Mouse (Mus musculus) liver, adult 2 months (tissue): ENCODE results near the gene Fam193b. TPM values are rescaled to one million over a fixed set of nuclear protein-coding genes. Genes with fewer than 3 reads are reported as not detected.

ENCODE experiments used
- DNase-seq: peaks from one replicate; pipeline ENCODE4 v3.0.0-alpha.2; 2011; ENCODE audit warnings: low read depth, low spot score; ENCODE audit errors: extremely low read depth
- H3K27ac ChIP-seq: fragments of 200-500 bp; replicated peaks from 2 replicates; pipeline ENCODE4 v1.5.1; 2012; ENCODE audit warnings: low read depth, mild to moderate bottlenecking, control low read depth, inconsistent platforms, low read length; ENCODE audit not compliant: insufficient read depth
- H3K27me3 ChIP-seq: fragments of 200-500 bp; 2 replicates; pipeline ENCODE4 v1.6.1; 2012; ENCODE audit warnings: mild to moderate bottlenecking, moderate library complexity, low read length, inconsistent platforms; ENCODE audit not compliant: control insufficient read depth, insufficient read depth
- H3K36me3 ChIP-seq: fragments of 200-500 bp; 2 replicates; pipeline ENCODE4 v1.6.1; 2012; ENCODE audit warnings: low read length, inconsistent platforms; ENCODE audit not compliant: control insufficient read depth, insufficient read depth
- H3K4me1 ChIP-seq: fragments of 200-500 bp; 2 replicates; pipeline ENCODE4 v1.6.1; 2011; ENCODE audit warnings: low read length; ENCODE audit not compliant: control insufficient read depth, insufficient read depth
- H3K4me3 ChIP-seq: fragments of 200-500 bp; 2 replicates; pipeline ENCODE4 v1.5.1; 2011; ENCODE audit warnings: low read depth, mild to moderate bottlenecking, control low read depth, low read length, moderate library complexity; ENCODE audit not compliant: insufficient read depth
- H3K79me2 ChIP-seq: fragments of 200-500 bp; 2 replicates; pipeline ENCODE4 v1.6.1; 2012; ENCODE audit warnings: inconsistent platforms, mild to moderate bottlenecking, low read length, moderate library complexity; ENCODE audit not compliant: control insufficient read depth, insufficient read depth
- H3K9ac ChIP-seq: fragments of 200-500 bp; 2 replicates; pipeline ENCODE4 v1.6.1; 2012; ENCODE audit warnings: low read depth, mild to moderate bottlenecking, control low read depth, inconsistent platforms, low read length
- CTCF ChIP-seq: fragments of 200-500 bp; IDR thresholded peaks from 2 replicates; pipeline ENCODE4 v1.5.1; 2011; ENCODE audit warnings: low read depth, low read length, control low read depth
- POLR2A ChIP-seq: fragments of 200-500 bp; IDR thresholded peaks from 2 replicates; pipeline ENCODE4 v1.6.1; 2011; ENCODE audit warnings: low read length, control low read depth; ENCODE audit not compliant: insufficient read depth; ENCODE audit errors: extremely low read depth
- WGBS: fragments of 180-500 bp; shearing (Covaris S2); methylation state at CpG from one replicate; pipeline ENCODE4 v1.1.7; 2018; 5-methylcytosine and 5-hydroxymethylcytosine counted together
- polyA plus RNA-seq: library from polyadenylated mRNA; depleted of rRNA; stranded (reverse); fragments of >200 nt; gene quantifications from 2 replicates; pipeline ENCODE4 v1.2.3, GENCODE M21; 2012; rRNA removed
- total RNA-seq: library from RNA; depleted of rRNA; stranded (reverse); fragments of >200 nt; gene quantifications from 2 replicates; pipeline ENCODE4 v1.2.3, GENCODE M21; 2014; rRNA removed

The Fam193b gene
- total and polyA plus RNA-seq, 2 experiments, result 11.7 to 67.8 TPM

DNA sequence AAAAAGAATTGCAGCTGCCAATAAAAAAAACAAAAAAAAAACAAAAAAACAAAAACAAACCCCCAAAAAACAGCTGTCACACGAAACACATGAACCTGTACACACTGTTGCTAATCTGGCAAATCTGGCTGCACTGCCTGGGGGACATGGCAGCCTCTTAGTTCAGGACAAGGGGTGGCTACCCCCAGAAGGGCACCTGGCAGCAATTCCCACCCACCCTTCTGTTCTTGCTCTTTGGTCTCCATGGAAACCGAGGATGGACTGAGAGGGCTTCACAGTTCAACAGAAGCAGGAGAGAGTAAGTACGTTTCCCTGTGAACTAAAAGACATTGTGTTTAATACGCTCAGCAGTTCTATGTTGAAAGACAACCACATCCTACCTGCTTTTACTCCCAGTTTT lies 75.2 kb downstream of the Fam193b start:
- H3K27ac ChIP-seq, result no peak overlapping the region
- WGBS, result 68% methylated on average over 4 of the region's 4 CpGs
- H3K9ac ChIP-seq, result no peak overlapping the region
- TF ChIP-seq CTCF (no peak), POLR2A (no peak)
- H3K36me3 ChIP-seq, result no peaks in the 10 kb centered on the region
- H3K79me2 ChIP-seq, result no peaks in the 10 kb centered on the region
- H3K27me3 ChIP-seq, result no peaks in the 10 kb centered on the region
- H3K4me1 ChIP-seq, result peaks cover 3% of the 10 kb centered on the region
- DNase-seq, result no peak
- H3K4me3 ChIP-seq, result no peak overlapping the region

DNA sequence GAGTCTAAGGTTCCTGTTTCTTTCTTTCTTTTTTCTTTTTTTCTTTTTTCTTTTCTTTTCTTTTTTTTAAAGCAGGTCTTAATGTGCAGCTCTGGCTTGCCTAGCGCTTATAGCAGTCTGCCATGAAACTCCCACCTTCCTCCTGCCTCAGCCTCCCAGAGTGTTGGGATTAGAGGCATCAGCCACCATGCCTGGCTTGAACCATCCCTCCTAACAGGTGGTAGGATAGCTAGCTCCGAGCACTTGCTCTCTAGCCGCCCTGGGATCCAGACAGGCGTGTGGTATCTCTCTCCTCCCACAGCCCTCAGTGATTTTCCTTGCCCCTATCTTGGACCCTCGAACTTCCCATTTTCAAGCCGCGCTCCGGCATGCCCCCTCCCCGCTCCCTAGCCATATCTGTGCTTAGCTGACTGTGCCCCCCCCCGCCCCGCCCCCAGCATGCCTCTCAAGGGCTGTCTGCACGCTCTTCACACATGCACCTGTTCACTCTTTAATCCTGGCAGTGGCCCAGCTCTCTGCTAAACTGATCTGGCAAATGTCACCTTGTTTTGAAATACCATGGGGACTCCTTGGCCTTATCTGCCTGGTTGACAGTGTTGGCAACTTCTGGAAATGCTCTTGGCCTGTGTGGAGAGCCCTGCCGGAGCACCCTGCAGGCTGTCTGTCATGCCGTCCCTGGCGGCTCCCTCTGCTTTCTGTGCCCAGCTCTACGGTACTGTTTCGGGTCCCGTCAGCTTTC lies 75.9 kb downstream of the Fam193b start:
- DNase-seq, result peak; percentile 97
- Histone ChIP-seq H3K79me2 (no peaks in the 10 kb centered on the region), H3K9ac (no peak overlapping the region), H3K4me3 (no peak overlapping the region), H3K4me1 (peaks cover 3% of the 10 kb centered on the region), H3K36me3 (no peaks in the 10 kb centered on the region), H3K27ac (no peak overlapping the region), H3K27me3 (no peaks in the 10 kb centered on the region)
- 20% methylated on average over 18 of the region's 18 CpGs for WGBS
- TF ChIP-seq CTCF (0 out of 2 replicates have a peak, but pooled peaks have one; percentile 10), POLR2A (no peak)

DNA sequence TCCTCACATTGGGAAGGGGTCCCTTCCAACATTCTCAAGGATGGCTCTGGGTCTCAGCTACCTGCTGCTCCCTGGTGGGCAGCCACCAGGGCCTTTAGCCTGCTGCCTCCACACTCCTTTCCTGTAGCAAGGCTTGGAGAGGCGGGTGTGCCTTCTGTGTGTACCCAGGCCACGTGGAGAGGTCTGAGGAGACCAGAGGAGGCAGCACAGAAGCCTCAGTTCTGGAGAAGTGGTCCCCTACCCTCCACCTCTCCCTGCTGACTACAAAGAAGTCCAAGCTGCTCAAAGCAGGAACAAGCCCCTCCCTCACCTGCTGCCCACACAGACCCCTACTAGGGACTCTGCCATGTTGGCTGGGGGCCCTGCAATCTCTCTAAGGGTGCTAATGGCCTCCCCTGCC lies 76.7 kb downstream of the Fam193b start:
- TF ChIP-seq POLR2A, result no peak
- TF ChIP-seq CTCF, result no peak
- H3K4me3 ChIP-seq, result no peak overlapping the region
- 60% methylated on average over 2 of the region's 2 CpGs for WGBS
- no peaks in the 10 kb centered on the region for H3K27me3 ChIP-seq
- H3K27ac ChIP-seq, result no peak overlapping the region
- no peaks in the 10 kb centered on the region for H3K79me2 ChIP-seq
- H3K4me1 ChIP-seq, result peaks cover 3% of the 10 kb centered on the region
- DNase-seq, result no peak
- no peaks in the 10 kb centered on the region for H3K36me3 ChIP-seq
- H3K9ac ChIP-seq, result no peak overlapping the region

Other genes starting within 250 kb of the Fam193b start
- gene Rab24, start 249.2 kb downstream of the Fam193b start, total RNA-seq, result 32.7 and 33.6 TPM in 2 replicates
- 50.2 and 56.0 TPM in 2 replicates for gene Rab24, start 249.2 kb downstream of the Fam193b start, polyA plus RNA-seq
- 0.13 TPM in 1 of 2 replicates, not detected in the other for gene Mxd3, start 241.3 kb downstream of the Fam193b start, total RNA-seq
- gene Mxd3, start 241.3 kb downstream of the Fam193b start, polyA plus RNA-seq, result 0.21 and 0.27 TPM in 2 replicates
- gene Lman2, start 208.3 kb downstream of the Fam193b start, total RNA-seq, result 112 and 127 TPM in 2 replicates
- 136 and 143 TPM in 2 replicates for gene Lman2, start 208.3 kb downstream of the Fam193b start, polyA plus RNA-seq
- gene Rgs14, start 201.4 kb downstream of the Fam193b start, total RNA-seq, result 0.28 and 0.34 TPM in 2 replicates
- 0.45 and 0.70 TPM in 2 replicates for gene Rgs14, start 201.4 kb downstream of the Fam193b start, polyA plus RNA-seq
- 0.13 TPM in 1 of 2 replicates, not detected in the other for gene Slc34a1, start 172.9 kb downstream of the Fam193b start, total RNA-seq
- gene Slc34a1, start 172.9 kb downstream of the Fam193b start, polyA plus RNA-seq, result 0.04 and 0.11 TPM in 2 replicates
- gene Pfn3, start 155.9 kb downstream of the Fam193b start, total RNA-seq, result not detected in 2 replicates
- gene Pfn3, start 155.9 kb downstream of the Fam193b start, polyA plus RNA-seq, result not detected in 2 replicates
- 391 and 453 TPM in 2 replicates for gene F12, start 144.3 kb downstream of the Fam193b start, total RNA-seq
- gene F12, start 144.3 kb downstream of the Fam193b start, polyA plus RNA-seq, result 621 and 798 TPM in 2 replicates
- 8.8 and 13.6 TPM in 2 replicates for gene Grk6, start 126.0 kb downstream of the Fam193b start, total RNA-seq
- 12.4 and 14.3 TPM in 2 replicates for gene Grk6, start 126.0 kb downstream of the Fam193b start, polyA plus RNA-seq
- gene Prr7, start 106.9 kb downstream of the Fam193b start, total RNA-seq, result not detected in 2 replicates
- 0.31 and 0.44 TPM in 2 replicates for gene Prr7, start 106.9 kb downstream of the Fam193b start, polyA plus RNA-seq
- gene Dbn1, start 83.0 kb downstream of the Fam193b start, total RNA-seq, result 0.65 and 0.81 TPM in 2 replicates
- gene Dbn1, start 83.0 kb downstream of the Fam193b start, polyA plus RNA-seq, result 2.1 and 2.3 TPM in 2 replicates
- 3.6 and 6.4 TPM in 2 replicates for gene Pdlim7, start 57.4 kb downstream of the Fam193b start, total RNA-seq
- gene Pdlim7, start 57.4 kb downstream of the Fam193b start, polyA plus RNA-seq, result 6.7 and 10.2 TPM in 2 replicates
- 0.46 and 0.94 TPM in 2 replicates for gene Dok3, start 41.8 kb downstream of the Fam193b start, total RNA-seq
- gene Dok3, start 41.8 kb downstream of the Fam193b start, polyA plus RNA-seq, result 2.5 and 5.2 TPM in 2 replicates
- 30.1 and 35.4 TPM in 2 replicates for gene Ddx41, start 34.5 kb downstream of the Fam193b start, total RNA-seq
- gene Ddx41, start 34.5 kb downstream of the Fam193b start, polyA plus RNA-seq, result 38.8 and 39.9 TPM in 2 replicates
- 45.2 and 45.5 TPM in 2 replicates for gene Tmed9, start 2.6 kb upstream of the Fam193b start, total RNA-seq
- 45.5 and 62.2 TPM in 2 replicates for gene Tmed9, start 2.6 kb upstream of the Fam193b start, polyA plus RNA-seq
- gene B4galt7, start 28.8 kb upstream of the Fam193b start, total RNA-seq, result 7.9 and 9.2 TPM in 2 replicates
- 12.3 and 14.8 TPM in 2 replicates for gene B4galt7, start 28.8 kb upstream of the Fam193b start, polyA plus RNA-seq
- 27.1 and 33.4 TPM in 2 replicates for gene Caml, start 51.9 kb upstream of the Fam193b start, total RNA-seq
- 13.4 and 14.6 TPM in 2 replicates for gene Caml, start 51.9 kb upstream of the Fam193b start, polyA plus RNA-seq
- 14.6 and 18.6 TPM in 2 replicates for gene Ddx46, start 63.9 kb upstream of the Fam193b start, total RNA-seq
- gene Ddx46, start 63.9 kb upstream of the Fam193b start, polyA plus RNA-seq, result 5.5 and 6.8 TPM in 2 replicates
- gene B230219D22Rik, start 122.0 kb upstream of the Fam193b start, total RNA-seq, result 17.1 and 23.0 TPM in 2 replicates
- gene B230219D22Rik, start 122.0 kb upstream of the Fam193b start, polyA plus RNA-seq, result 12.3 and 12.9 TPM in 2 replicates
- 99.1 and 101 TPM in 2 replicates for gene Txndc15, start 143.5 kb upstream of the Fam193b start, total RNA-seq
- gene Txndc15, start 143.5 kb upstream of the Fam193b start, polyA plus RNA-seq, result 74.1 and 77.6 TPM in 2 replicates
- gene Pcbd2, start 156.2 kb upstream of the Fam193b start, total RNA-seq, result 36.0 and 40.7 TPM in 2 replicates
- 32.7 and 44.9 TPM in 2 replicates for gene Pcbd2, start 156.2 kb upstream of the Fam193b start, polyA plus RNA-seq
- not detected in 2 replicates for gene Catsper3, start 213.4 kb upstream of the Fam193b start, total RNA-seq
- 0.26 TPM in 1 of 2 replicates, not detected in the other for gene Catsper3, start 213.4 kb upstream of the Fam193b start, polyA plus RNA-seq